Mouse (Mus musculus) embryonic fibroblast, embryonic 13.5 days (primary cell): Measurements from ENCODE around the gene Gm20431. TPM values are rescaled to one million over a fixed set of nuclear protein-coding genes. Genes with fewer than 3 reads are reported as not detected.

Experiments used
- H3K27ac ChIP-seq: 2 replicates; pipeline ENCODE4 v1.5.1; 2012; ENCODE audit warnings: low read length, control low read depth, inconsistent platforms; ENCODE audit not compliant: insufficient read depth
- H3K4me1 ChIP-seq: 2 replicates; pipeline ENCODE4 v1.6.1; 2011; ENCODE audit warnings: low read length; ENCODE audit not compliant: control insufficient read depth, insufficient read depth
- H3K4me3 ChIP-seq: 2 replicates; pipeline ENCODE4 v1.5.1; 2011; ENCODE audit warnings: mild to moderate bottlenecking, control low read depth, low read length; ENCODE audit not compliant: insufficient read depth
- CTCF ChIP-seq: IDR thresholded peaks from 2 replicates; pipeline ENCODE4 v1.5.1; 2011; ENCODE audit warnings: mild to moderate bottlenecking, control low read depth, low read length, moderate library complexity, borderline replicate concordance; ENCODE audit not compliant: insufficient read depth
- POLR2A ChIP-seq: IDR thresholded peaks from 2 replicates; pipeline ENCODE4 v1.6.1; 2011; ENCODE audit warnings: low read depth, mild to moderate bottlenecking, control low read depth, low read length, moderate library complexity
- polyA plus RNA-seq: library from polyadenylated mRNA; stranded (reverse); fragments of >200 nt; gene quantifications from 2 replicates; pipeline ENCODE4 v1.2.4, GENCODE M21; 2011; ENCODE audit warnings: low read depth; ENCODE audit not compliant: missing spikeins, insufficient read length

Gm20431 gene
- polyA plus RNA-seq, 1 experiment = 17.3 TPM

DNA sequence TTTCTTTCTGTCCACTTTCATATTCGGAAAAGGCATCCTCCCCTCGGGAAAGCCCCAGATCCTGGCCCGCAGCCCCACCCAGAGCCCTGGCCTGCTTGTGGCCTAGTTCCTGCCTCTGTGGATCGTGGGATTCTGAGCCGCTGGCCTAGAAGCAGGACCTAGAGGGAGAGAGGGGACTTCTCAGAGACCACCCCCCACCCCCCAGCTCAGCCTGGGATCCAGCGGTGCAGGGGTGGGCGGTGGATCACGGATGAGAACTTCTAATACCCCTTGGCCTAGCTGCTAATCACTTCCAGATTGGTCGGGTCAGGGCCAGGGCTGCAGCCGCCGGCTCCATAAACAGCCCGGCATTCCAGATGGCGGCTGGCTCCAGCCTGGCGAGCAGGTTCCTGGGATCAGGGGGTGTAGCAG is 65.5 kb downstream of the Gm20431 start:
- H3K4me1 ChIP-seq = peaks cover 19% of the 10 kb centered on the region
- H3K4me3 ChIP-seq = no peak overlapping the region
- peak overlapping the region; percentile 95 for H3K27ac ChIP-seq
- no peak for TF ChIP-seq POLR2A
- no peak for TF ChIP-seq CTCF

DNA sequence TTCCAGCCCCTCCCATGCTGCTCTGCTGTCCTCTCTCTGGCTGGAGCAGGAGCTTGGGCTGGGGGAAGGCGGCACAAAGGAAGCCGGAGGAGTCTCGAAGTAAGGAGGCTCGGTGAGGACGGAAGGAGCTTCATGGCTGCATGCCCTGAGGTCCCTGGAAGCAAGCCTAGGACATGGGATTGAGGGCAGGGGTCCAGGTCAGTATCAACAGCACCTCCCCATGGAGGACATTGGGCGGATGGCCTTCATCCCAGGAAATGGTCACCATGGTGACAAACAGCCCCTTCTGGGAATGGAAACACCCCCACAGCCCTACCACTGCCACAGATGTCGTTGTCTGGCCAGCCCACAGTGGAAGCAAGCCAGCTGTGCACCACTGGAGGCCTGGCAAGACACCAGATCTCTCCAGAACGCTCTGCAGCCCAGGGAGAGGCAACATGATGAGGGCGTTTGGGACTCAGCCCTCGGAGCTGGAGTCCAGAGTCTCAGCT is 66.8 kb downstream of the Gm20431 start:
- peak overlapping the region; percentile 95 for H3K27ac ChIP-seq
- H3K4me1 ChIP-seq = peaks cover 19% of the 10 kb centered on the region
- H3K4me3 ChIP-seq = no peak overlapping the region
- TF ChIP-seq POLR2A (peak; percentile 50), CTCF (peak; percentile 15; the same call in 1 of the 2 replicates)

- Histone ChIP-seq H3K4me1 (peaks cover 19% of the 10 kb centered on the region), H3K27ac (peak overlapping the region; percentile 84), H3K4me3 (no peak overlapping the region)
- TF ChIP-seq POLR2A (no peak), CTCF (no peak)
These were observed 67.6 kb downstream of the Gm20431 start for GRCm38 (mm10) chr2:167593551-167594250.

DNA sequence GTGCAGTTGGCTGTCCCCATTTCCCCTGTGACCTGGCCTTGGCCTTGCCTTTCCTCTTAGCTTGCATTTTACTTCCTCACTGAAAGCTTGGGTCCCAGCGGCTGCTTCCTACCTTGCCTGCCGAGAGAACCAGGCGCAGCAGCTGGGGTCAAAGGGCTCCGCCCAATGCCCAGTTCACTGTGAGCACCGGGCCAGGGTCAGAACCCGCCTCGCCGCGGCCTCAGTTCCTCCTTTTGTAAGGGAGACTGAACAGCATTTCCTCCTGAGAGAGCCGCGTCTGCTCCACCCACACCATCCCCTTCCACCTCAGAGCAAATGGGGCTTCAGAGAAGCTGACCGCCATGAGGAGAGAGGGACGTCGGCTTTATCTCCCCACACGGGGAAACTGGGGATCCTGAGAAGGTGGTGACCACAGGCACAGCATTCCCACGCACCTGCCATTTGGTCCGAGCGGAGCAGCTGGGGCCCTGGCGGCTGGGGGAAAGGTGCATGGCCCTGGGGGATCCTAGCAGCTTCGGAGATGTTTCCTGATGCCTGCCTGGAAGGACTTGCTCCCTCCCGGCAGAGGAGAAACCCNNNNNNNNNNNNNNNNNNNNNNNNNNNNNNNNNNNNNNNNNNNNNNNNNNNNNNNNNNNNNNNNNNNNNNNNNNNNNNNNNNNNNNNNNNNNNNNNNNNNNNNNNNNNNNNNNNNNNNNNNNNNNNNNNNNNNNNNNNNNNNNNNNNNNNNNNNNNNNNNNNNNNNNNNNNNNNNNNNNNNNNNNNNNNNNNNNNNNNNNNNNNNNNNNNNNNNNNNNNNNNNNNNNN is 72.3 kb downstream of the Gm20431 start:
- no peak overlapping the region for H3K4me3 ChIP-seq
- H3K4me1 ChIP-seq = peaks cover 2% of the 10 kb centered on the region
- H3K27ac ChIP-seq = no peak overlapping the region
- TF ChIP-seq CTCF = no peak
- no peak for TF ChIP-seq POLR2A

- no peaks in the 10 kb centered on the region; the same call in 1 of the 2 replicates for H3K4me1 ChIP-seq
- peak overlapping the region; percentile 35 for H3K27ac ChIP-seq
These were observed 74.3 kb downstream of the Gm20431 start for GRCm38 (mm10) chr2:167586976-167587375.

GRCm38 (mm10) chr2:167586041-167586440 is 75.3 kb downstream of the Gm20431 start:
- H3K4me1 ChIP-seq = no peaks in the 10 kb centered on the region; the same call in 1 of the 2 replicates
- TF ChIP-seq POLR2A (no peak), CTCF (no peak)
- no peak overlapping the region for H3K4me3 ChIP-seq
- peak overlapping the region; percentile 35 for H3K27ac ChIP-seq

More at GRCm38 (mm10) chr2:167586976-167587375, 74.3 kb downstream of the Gm20431 start:
- TF ChIP-seq POLR2A (no peak), CTCF (no peak)
- H3K4me3 ChIP-seq = no peak overlapping the region

- Histone ChIP-seq H3K4me3 (no peak overlapping the region), H3K4me1 (no peaks in the 10 kb centered on the region; the same call in 1 of the 2 replicates), H3K27ac (no peak overlapping the region)
- no peak for TF ChIP-seq POLR2A
- TF ChIP-seq CTCF = no peak
These were observed 76.0 kb downstream of the Gm20431 start for GRCm38 (mm10) chr2:167585273-167585672.

- Histone ChIP-seq H3K4me3 (no peak overlapping the region), H3K4me1 (no peaks in the 10 kb centered on the region; the same call in 1 of the 2 replicates), H3K27ac (no peak overlapping the region)
- TF ChIP-seq POLR2A (no peak), CTCF (no peak)
These were observed 77.9 kb downstream of the Gm20431 start for GRCm38 (mm10) chr2:167583161-167583952.

GRCm38 (mm10) chr2:167578521-167578920 is 82.8 kb downstream of the Gm20431 start:
- Histone ChIP-seq H3K4me3 (no peak overlapping the region), H3K27ac (no peak overlapping the region), H3K4me1 (peaks cover 6% of the 10 kb centered on the region)
- TF ChIP-seq CTCF (no peak), POLR2A (no peak)
